Comparison of ENCODE assay signal across 20 mouse cellular contexts in genomic region chr8:15318082-15318816, GRCm38 (mm10).
A peak's percentile ranks its signal among the peaks of the same experiment; 100 is the strongest.
DNase-seq lines count a peak whose midpoint lies in the region; ATAC-seq and TF ChIP-seq lines count a peak whose summit lies in the region.
"Had no signal": no experiment of that assay in that cellular context is flagged by ENCODE, and none has a peak within 500 bp of the region (broad histone marks: within the 10 kb centered on the region; RNA-seq: fewer than 3 reads in every experiment).

No protein-coding gene starts in this region.

- H3K4me3 ChIP-seq in hindbrain, postnatal 0 days (ENCODE audit: low read length), result no peak overlapping the region
- H3K4me3 ChIP-seq in hindbrain, embryonic 12.5 days, result no peak overlapping the region
- no peak overlapping the region for H3K4me3 ChIP-seq in kidney, postnatal 0 days (replicated peaks; ENCODE audit: low read depth, low read length)
- H3K4me3 ChIP-seq in limb, embryonic 10.5 days, result no peak overlapping the region
- H3K4me3 ChIP-seq: embryonic facial prominence, embryonic 10.5 days; forebrain, embryonic 13.5 days; heart, embryonic 13.5 days had no signal

- no peak overlapping the region for H3K27ac ChIP-seq in hindbrain, postnatal 0 days
- no peak overlapping the region for H3K27ac ChIP-seq in hindbrain, embryonic 12.5 days
- no peak overlapping the region for H3K27ac ChIP-seq in kidney, postnatal 0 days
- H3K27ac ChIP-seq in limb, embryonic 10.5 days, result no peak overlapping the region
- H3K27ac ChIP-seq: embryonic facial prominence, embryonic 10.5 days; forebrain, embryonic 13.5 days; heart, embryonic 13.5 days had no signal

- 83% methylated on average over 16 of the region's 16 CpGs for WGBS in hindbrain, postnatal 0 days
- WGBS in hindbrain, embryonic 12.5 days, result 88% methylated on average over 16 of the region's 16 CpGs
- WGBS in kidney, postnatal 0 days, result 34% methylated on average over 16 of the region's 16 CpGs
- 58% methylated on average over 16 of the region's 16 CpGs for WGBS in limb, embryonic 10.5 days

- TF ChIP-seq CTCF in hindbrain, postnatal 0 days (IDR thresholded peaks at IDR 0.05; ENCODE audit: low read depth), result no peak
- TF ChIP-seq CTCF in kidney, postnatal 0 days (IDR thresholded peaks at IDR 0.05; ENCODE audit: low read depth), result no peak

- no peaks in the 10 kb centered on the region for H3K27me3 ChIP-seq in hindbrain, postnatal 0 days (ENCODE audit: insufficient read depth, low read length)
- no peaks in the 10 kb centered on the region for H3K27me3 ChIP-seq in hindbrain, embryonic 12.5 days
- H3K27me3 ChIP-seq in kidney, postnatal 0 days (ENCODE audit: insufficient read depth, low read length), result no peaks in the 10 kb centered on the region
- peaks cover 7% of the 10 kb centered on the region; the same call in 1 of the 2 replicates for H3K27me3 ChIP-seq in limb, embryonic 10.5 days (ENCODE audit: low read depth, poor library complexity, severe bottlenecking)
- H3K27me3 ChIP-seq: forebrain, embryonic 13.5 days; heart, embryonic 13.5 days had no signal

- peak; percentile 41 for DNase-seq in heart, adult 11 months
- DNase-seq in heart, adult 9 months (ENCODE audit: low spot score in 2 of 2), result no peak
- peak; percentile 13 for DNase-seq in hindbrain, postnatal 0 days (ENCODE audit: low spot score)
- peak; percentile 70 for DNase-seq in kidney, postnatal 0 days (ENCODE audit: low spot score)
- no peak for DNase-seq in kidney, postnatal 10 days
- no peak for DNase-seq in limb, embryonic 10.5 days (ENCODE audit: low spot score)
- DNase-seq: adrenal gland, adult 8-10 months; adrenal gland, postnatal 36 days; B cell, adult 2 months; cerebellum, adult 2 months; cerebellum, postnatal 10 days; forebrain, postnatal 0 days; gastrocnemius, postnatal 14 days; heart, postnatal 36 days had no signal

- no peaks in the 10 kb centered on the region for H3K4me1 ChIP-seq in hindbrain, postnatal 0 days (ENCODE audit: insufficient read depth, low read length)
- H3K4me1 ChIP-seq in hindbrain, embryonic 12.5 days, result no peaks in the 10 kb centered on the region
- no peaks in the 10 kb centered on the region for H3K4me1 ChIP-seq in kidney, postnatal 0 days (replicated peaks; ENCODE audit: insufficient read depth, low read length)
- H3K4me1 ChIP-seq in limb, embryonic 10.5 days, result peaks cover 7% of the 10 kb centered on the region; the same call in 1 of the 2 replicates
- H3K4me1 ChIP-seq: embryonic facial prominence, embryonic 10.5 days; forebrain, embryonic 13.5 days; heart, embryonic 13.5 days had no signal

- H3K36me3 ChIP-seq in hindbrain, postnatal 0 days (ENCODE audit: insufficient read depth, low read length), result no peaks in the 10 kb centered on the region
- no peaks in the 10 kb centered on the region for H3K36me3 ChIP-seq in hindbrain, embryonic 12.5 days
- H3K36me3 ChIP-seq in kidney, postnatal 0 days (ENCODE audit: insufficient read depth, low read length), result no peaks in the 10 kb centered on the region
- no peaks in the 10 kb centered on the region for H3K36me3 ChIP-seq in limb, embryonic 10.5 days
- H3K36me3 ChIP-seq: embryonic facial prominence, embryonic 10.5 days; G1E; heart, embryonic 13.5 days had no signal

- no peaks in the 10 kb centered on the region for H3K9me3 ChIP-seq in hindbrain, postnatal 0 days (ENCODE audit: low read length)
- no peaks in the 10 kb centered on the region for H3K9me3 ChIP-seq in hindbrain, embryonic 12.5 days (replicated peaks)
- no peaks in the 10 kb centered on the region for H3K9me3 ChIP-seq in kidney, postnatal 0 days (replicated peaks; ENCODE audit: low read length)
- H3K9me3 ChIP-seq in limb, embryonic 10.5 days (replicated peaks), result no peaks in the 10 kb centered on the region
- H3K9me3 ChIP-seq: embryonic facial prominence, embryonic 10.5 days; forebrain, embryonic 13.5 days; heart, embryonic 13.5 days had no signal

- ATAC-seq in hindbrain, postnatal 0 days, result 0 out of 2 replicates have a peak, but pooled peaks have one; percentile 29
- no peak for ATAC-seq in hindbrain, embryonic 12.5 days (ENCODE audit: low FRiP score)
- ATAC-seq in kidney, postnatal 0 days (replicated peaks; ENCODE audit: low FRiP score, low read depth), result no peak; the same call in 1 of the 2 replicates
- ATAC-seq: CD4-positive, CD25-positive, alpha-beta regulatory T cell, adult 4 months; forebrain, embryonic 13.5 days; forebrain, postnatal 0 days had no signal

- H3K4me2 ChIP-seq in hindbrain, postnatal 0 days (ENCODE audit: low read depth, low read length), result no peak overlapping the region
- H3K4me2 ChIP-seq in hindbrain, embryonic 12.5 days (replicated peaks), result no peak overlapping the region
- H3K4me2 ChIP-seq in kidney, postnatal 0 days (ENCODE audit: low read length), result no peak overlapping the region
- H3K4me2 ChIP-seq: forebrain, embryonic 13.5 days; heart, embryonic 13.5 days had no signal

- H3K9ac ChIP-seq in hindbrain, postnatal 0 days (replicated peaks; ENCODE audit: low read length), result no peak overlapping the region
- no peak overlapping the region for H3K9ac ChIP-seq in hindbrain, embryonic 12.5 days
- H3K9ac ChIP-seq in kidney, postnatal 0 days (ENCODE audit: low read depth, low read length), result no peak overlapping the region
- H3K9ac ChIP-seq: forebrain, embryonic 13.5 days; forebrain, postnatal 0 days; heart, embryonic 13.5 days had no signal

Comparison
In these comparisons a context has a peak if more than half of its experiments do, and no peak if none do; other contexts are left out.
1. DNase-seq: peak in heart, adult 11 months (single experiment), hindbrain, postnatal 0 days (single experiment) and kidney, postnatal 0 days (single experiment); none in heart, adult 9 months (0 of 2), kidney, postnatal 10 days (single experiment) and limb, embryonic 10.5 days (single experiment).